Mouse (Mus musculus): ENCODE measurements around the gene Gm10447. TPM values are rescaled to one million over a fixed set of nuclear protein-coding genes. Genes with fewer than 3 reads are reported as not detected.

Gene Gm10447
- polyA plus RNA-seq (2012; rRNA removed) = 0.08 and 0.10 TPM in 2 replicates

GRCm38 (mm10) chr11:53456474-53457371, at the start of gene Gm10447, which contains the start of gene Shroom1:
Gm10447 (minus strand) TSS chr11:53457110.
Shroom1 (plus strand) TSS chr11:53457205.
- DNase-seq (ENCODE audit: extremely low spot score in 1 of 2, low spot score in 1 of 2) = no peak

GRCm38 (mm10) chr11:53505026-53505663, 48.2 kb upstream of the Gm10447 start:
- no peak for DNase-seq (ENCODE audit: extremely low spot score in 1 of 2, low spot score in 1 of 2)

- DNase-seq (ENCODE audit: extremely low spot score in 1 of 2, low spot score in 1 of 2) = no peak
These were observed 47.5 kb upstream of the Gm10447 start for GRCm38 (mm10) chr11:53504376-53504775.

GRCm38 (mm10) chr11:53503738-53504137, 46.8 kb upstream of the Gm10447 start:
- no peak for DNase-seq (ENCODE audit: extremely low spot score in 1 of 2, low spot score in 1 of 2)

- DNase-seq (ENCODE audit: extremely low spot score in 1 of 2, low spot score in 1 of 2) = peak in 1 of 2 experiments; percentile 72
These were observed 45.3 kb upstream of the Gm10447 start for GRCm38 (mm10) chr11:53502039-53502765.

- no peak for DNase-seq (ENCODE audit: extremely low spot score in 1 of 2, low spot score in 1 of 2)
These were observed 43.7 kb upstream of the Gm10447 start for GRCm38 (mm10) chr11:53500569-53500968.

GRCm38 (mm10) chr11:53496946-53497345, 40.0 kb upstream of the Gm10447 start:
- peak in 1 of 2 experiments; percentile 74 for DNase-seq (ENCODE audit: extremely low spot score in 1 of 2, low spot score in 1 of 2)

- DNase-seq (ENCODE audit: extremely low spot score in 1 of 2, low spot score in 1 of 2) = no peak
These were observed 38.5 kb upstream of the Gm10447 start for GRCm38 (mm10) chr11:53495417-53495816.

GRCm38 (mm10) chr11:53493243-53493955, 36.5 kb upstream of the Gm10447 start:
- no peak for DNase-seq (ENCODE audit: extremely low spot score in 1 of 2, low spot score in 1 of 2)

GRCm38 (mm10) chr11:53491954-53492401, 35.1 kb upstream of the Gm10447 start:
- DNase-seq (ENCODE audit: extremely low spot score in 1 of 2, low spot score in 1 of 2) = no peak

- no peak for DNase-seq (ENCODE audit: extremely low spot score in 1 of 2, low spot score in 1 of 2)
These were observed 32.5 kb upstream of the Gm10447 start for GRCm38 (mm10) chr11:53489421-53489820.

- DNase-seq (ENCODE audit: extremely low spot score in 1 of 2, low spot score in 1 of 2) = no peak
These were observed 32.1 kb upstream of the Gm10447 start for GRCm38 (mm10) chr11:53489007-53489406.

GRCm38 (mm10) chr11:53486822-53487594, 30.1 kb upstream of the Gm10447 start:
- no peak for DNase-seq (ENCODE audit: extremely low spot score in 1 of 2, low spot score in 1 of 2)

GRCm38 (mm10) chr11:53486351-53486750, 29.4 kb upstream of the Gm10447 start:
- DNase-seq (ENCODE audit: extremely low spot score in 1 of 2, low spot score in 1 of 2) = no peak

GRCm38 (mm10) chr11:53485719-53486118, 28.8 kb upstream of the Gm10447 start:
- no peak for DNase-seq (ENCODE audit: extremely low spot score in 1 of 2, low spot score in 1 of 2)

- no peak for DNase-seq (ENCODE audit: extremely low spot score in 1 of 2, low spot score in 1 of 2)
These were observed 26.4 kb upstream of the Gm10447 start for GRCm38 (mm10) chr11:53483159-53483891.

GRCm38 (mm10) chr11:53481088-53481730, 24.3 kb upstream of the Gm10447 start:
- DNase-seq (ENCODE audit: extremely low spot score in 1 of 2, low spot score in 1 of 2) = no peak

- DNase-seq (ENCODE audit: extremely low spot score in 1 of 2, low spot score in 1 of 2) = peak in 1 of 2 experiments; percentile 84
These were observed 22.9 kb upstream of the Gm10447 start, which contains the start of the genes Gm9945 and Sowaha for GRCm38 (mm10) chr11:53479783-53480301. Gm9945 (plus strand) TSS chr11:53480166. Sowaha (minus strand) TSS chr11:53480274.

All from frontal cortex, adult 2 months (tissue).